Mouse (Mus musculus) MEL (cell line): Measurements from ENCODE around the gene Myof. TPM values are rescaled to one million over a fixed set of nuclear protein-coding genes. Genes with fewer than 3 reads are reported as not detected.

Experiments used
- DNase-seq: peaks from one replicate; pipeline ENCODE4 v3.0.0; 2011; ENCODE audit warnings: low read depth, low spot score
- H3K27ac ChIP-seq: 2 replicates; pipeline ENCODE4 v1.5.1; 2012; ENCODE audit warnings: low read depth, mild to moderate bottlenecking, control low read depth, low read length, moderate library complexity; ENCODE audit not compliant: control insufficient read depth
- H3K27me3 ChIP-seq, 2 experiments: fragments of 150-350 bp in 1 of 2; sonication (generic) in 1 of 2; 2 replicates each; pipeline ENCODE4 v1.6.1; 2012; ENCODE audit warnings: low read length in 2 of 2, mild to moderate bottlenecking in 2 of 2, improper control_type of control experiment in 1 of 2, moderate library complexity in 1 of 2; ENCODE audit not compliant: insufficient read depth in 2 of 2, control insufficient read depth in 1 of 2
- H3K36me3 ChIP-seq, 2 experiments: 2 replicates each; pipeline ENCODE4 v1.6.1; 2012 to 2014; ENCODE audit warnings: low read length in 2 of 2, improper control_type of control experiment in 1 of 2, inconsistent platforms in 1 of 2, mild to moderate bottlenecking in 1 of 2; ENCODE audit not compliant: insufficient read depth in 2 of 2, control insufficient read depth in 1 of 2
- H3K4me1 ChIP-seq, 2 experiments: fragments of 150-350 bp in 1 of 2; sonication (generic) in 1 of 2; 2 replicates each; pipeline ENCODE4 v1.6.1; 2012; ENCODE audit warnings: low read length in 2 of 2, improper control_type of control experiment in 1 of 2, mild to moderate bottlenecking in 1 of 2; ENCODE audit not compliant: insufficient read depth in 2 of 2, control insufficient read depth in 1 of 2
- H3K4me3 ChIP-seq, 2 experiments: fragments of 150-350 bp in 1 of 2; sonication (generic) in 1 of 2; 2 replicates each; pipeline ENCODE4 v1.5.1; 2012; ENCODE audit warnings: low read depth in 2 of 2, low read length in 2 of 2, mild to moderate bottlenecking in 2 of 2, moderate library complexity in 2 of 2, control low read depth in 1 of 2, improper control_type of control experiment in 1 of 2; ENCODE audit not compliant: control insufficient read depth in 1 of 2, insufficient read depth in 1 of 2
- H3K79me2 ChIP-seq: 2 replicates; pipeline ENCODE4 v1.6.1; 2012; ENCODE audit warnings: mild to moderate bottlenecking, low read length, moderate library complexity; ENCODE audit not compliant: control insufficient read depth, poor library complexity, insufficient read depth
- H3K9ac ChIP-seq: 2 replicates; pipeline ENCODE4 v1.6.1; 2012; ENCODE audit warnings: low read depth, mild to moderate bottlenecking, control low read depth, low read length, moderate library complexity; ENCODE audit not compliant: control insufficient read depth, poor library complexity, severe bottlenecking
- H3K9me3 ChIP-seq: fragments of 150-350 bp; sonication (generic); replicated peaks from 2 replicates; pipeline ENCODE4 v1.6.1; 2012; ENCODE audit warnings: mild to moderate bottlenecking, low read length, improper control_type of control experiment, moderate library complexity; ENCODE audit not compliant: insufficient read depth
- BHLHE40 ChIP-seq: IDR thresholded peaks from 2 replicates; pipeline ENCODE4 v1.6.1; 2012; ENCODE audit warnings: low read depth, mild to moderate bottlenecking, inconsistent platforms, low read length, improper control_type of control experiment, borderline replicate concordance
- CHD2 ChIP-seq: IDR thresholded peaks from 2 replicates; pipeline ENCODE4 v1.6.1; 2011; ENCODE audit warnings: low read length, improper control_type of control experiment
- CTCF ChIP-seq, 3 experiments: IDR thresholded peaks in 2 of 3; conservative IDR thresholded peaks in 1 of 3; 2 replicates each; pipeline ENCODE4 v1.5.1; 2011 to 2012; ENCODE audit warnings: low read length in 3 of 3, low read depth in 2 of 3, mild to moderate bottlenecking in 2 of 3, improper control_type of control experiment in 1 of 3, inconsistent platforms in 1 of 3, mixed read lengths in 1 of 3, moderate library complexity in 1 of 3; ENCODE audit not compliant: control insufficient read depth in 1 of 3, insufficient read depth in 1 of 3, poor library complexity in 1 of 3, severe bottlenecking in 1 of 3
- EP300 ChIP-seq, 2 experiments: IDR thresholded peaks; 2 replicates each; pipeline ENCODE4 v1.6.1; 2011; ENCODE audit warnings: improper control_type of control experiment in 2 of 2, low read length in 2 of 2, low read depth in 1 of 2, mild to moderate bottlenecking in 1 of 2
- ETS1 ChIP-seq: IDR thresholded peaks from 2 replicates; pipeline ENCODE4 v1.6.1; 2012; ENCODE audit warnings: low read depth, mild to moderate bottlenecking, inconsistent platforms, low read length, improper control_type of control experiment, moderate library complexity
- GABPA ChIP-seq: IDR thresholded peaks from 2 replicates; pipeline ENCODE4 v1.6.1; 2012; ENCODE audit warnings: low read depth, mild to moderate bottlenecking, inconsistent platforms, low read length, improper control_type of control experiment, moderate library complexity
- HCFC1 ChIP-seq: IDR thresholded peaks from 2 replicates; pipeline ENCODE4 v1.6.1; 2012; ENCODE audit warnings: low read depth, mild to moderate bottlenecking, inconsistent platforms, low read length, improper control_type of control experiment, moderate library complexity
- MAFK ChIP-seq: IDR thresholded peaks from 2 replicates; pipeline ENCODE4 v1.6.1; 2011; ENCODE audit warnings: low read depth, mild to moderate bottlenecking, low read length, improper control_type of control experiment, borderline replicate concordance
- MAX ChIP-seq: IDR thresholded peaks from 2 replicates; pipeline ENCODE4 v1.6.1; 2011; ENCODE audit warnings: low read length, improper control_type of control experiment
- MEF2A ChIP-seq: IDR thresholded peaks from 2 replicates; pipeline ENCODE4 v1.6.1; 2014; ENCODE audit warnings: low read depth, mild to moderate bottlenecking, inconsistent platforms, low read length, improper control_type of control experiment; ENCODE audit not compliant: poor library complexity, insufficient replicate concordance, severe bottlenecking; ENCODE audit errors: extremely low read depth
- MYB ChIP-seq: IDR thresholded peaks from 2 replicates; pipeline ENCODE4 v1.6.1; 2011; ENCODE audit warnings: mild to moderate bottlenecking, low read depth, low read length, improper control_type of control experiment
- MYC ChIP-seq: IDR thresholded peaks from 2 replicates; pipeline ENCODE4 v1.6.1; 2011; ENCODE audit warnings: low read depth, mild to moderate bottlenecking, low read length, improper control_type of control experiment, moderate library complexity
- NRF1 ChIP-seq: IDR thresholded peaks from 2 replicates; pipeline ENCODE4 v1.6.1; 2014; ENCODE audit warnings: low read depth, mild to moderate bottlenecking, inconsistent platforms, low read length, improper control_type of control experiment, moderate library complexity; ENCODE audit not compliant: poor library complexity, insufficient read depth, severe bottlenecking
- POLR2A ChIP-seq, 2 experiments: IDR thresholded peaks; 2 replicates each; pipeline ENCODE4 v1.6.1; 2011 to 2012; ENCODE audit warnings: low read length in 2 of 2, mild to moderate bottlenecking in 2 of 2, control low read depth in 1 of 2, improper control_type of control experiment in 1 of 2, low read depth in 1 of 2, moderate library complexity in 1 of 2; ENCODE audit not compliant: control insufficient read depth in 1 of 2, insufficient read depth in 1 of 2, poor library complexity in 1 of 2
- POLR2AphosphoS2 ChIP-seq: IDR thresholded peaks from 2 replicates; pipeline ENCODE4 v1.6.1; 2011; ENCODE audit warnings: low read length, improper control_type of control experiment
- POLR2AphosphoS5 ChIP-seq: IDR thresholded peaks from 2 replicates; pipeline ENCODE4 v1.6.1; 2012; ENCODE audit warnings: low read depth, borderline replicate concordance, mild to moderate bottlenecking, inconsistent platforms, low read length, moderate library complexity, mixed read lengths
- RAD21 ChIP-seq: IDR thresholded peaks from 2 replicates; pipeline ENCODE4 v1.6.1; 2011; ENCODE audit warnings: mild to moderate bottlenecking, low read depth, low read length, improper control_type of control experiment
- SMC3 ChIP-seq: IDR thresholded peaks from 2 replicates; pipeline ENCODE4 v1.6.1; 2011; ENCODE audit warnings: low read depth, low read length, improper control_type of control experiment
- TAL1 ChIP-seq: IDR thresholded peaks from 2 replicates; pipeline ENCODE4 v1.6.1; 2012; ENCODE audit warnings: mild to moderate bottlenecking, inconsistent platforms, low read length, moderate library complexity, mixed read lengths
- TCF12 ChIP-seq: IDR thresholded peaks from 2 replicates; pipeline ENCODE4 v1.6.1; 2014; ENCODE audit warnings: low read depth, mild to moderate bottlenecking, inconsistent platforms, low read length, improper control_type of control experiment, moderate library complexity
- USF1 ChIP-seq: IDR thresholded peaks from 2 replicates; pipeline ENCODE4 v1.6.1; 2014; ENCODE audit warnings: low read depth, mild to moderate bottlenecking, inconsistent platforms, low read length, improper control_type of control experiment, moderate library complexity
- USF2 ChIP-seq, 2 experiments: IDR thresholded peaks; 2 replicates each; pipeline ENCODE4 v1.6.1; 2011 to 2012; ENCODE audit warnings: improper control_type of control experiment in 2 of 2, low read length in 2 of 2, borderline replicate concordance in 1 of 2, inconsistent platforms in 1 of 2, low read depth in 1 of 2, mild to moderate bottlenecking in 1 of 2; ENCODE audit not compliant: insufficient read depth in 1 of 2
- ZC3H11A ChIP-seq: IDR thresholded peaks from 2 replicates; pipeline ENCODE4 v1.6.1; 2012; ENCODE audit warnings: low read depth, mild to moderate bottlenecking, inconsistent platforms, low read length, improper control_type of control experiment
- ZKSCAN1 ChIP-seq: IDR thresholded peaks from 2 replicates; pipeline ENCODE4 v1.6.1; 2012; ENCODE audit warnings: low read depth, mild to moderate bottlenecking, inconsistent platforms, low read length, improper control_type of control experiment, moderate library complexity
- ZMIZ1 ChIP-seq: IDR thresholded peaks from 2 replicates; pipeline ENCODE4 v1.6.1; 2012; ENCODE audit warnings: low read depth, mild to moderate bottlenecking, inconsistent platforms, low read length, improper control_type of control experiment, moderate library complexity
- ZNF384 ChIP-seq: IDR thresholded peaks from 2 replicates; pipeline ENCODE4 v1.6.1; 2012; ENCODE audit warnings: low read depth, mild to moderate bottlenecking, inconsistent platforms, low read length, improper control_type of control experiment
- polyA plus RNA-seq, 2 experiments: library from polyadenylated mRNA; stranded (reverse) in 1 of 2; unstranded in 1 of 2; fragments of >175 nt in 1 of 2; fragments of >200 nt in 1 of 2; gene quantifications; 2 replicates each; pipeline versions ENCODE4 v1.2.1 to v1.2.4; 2012; ENCODE audit warnings: low replicate concordance in 2 of 2, low read depth in 1 of 2; ENCODE audit not compliant: insufficient read length in 2 of 2, insufficient read depth in 1 of 2, missing spikeins in 1 of 2
- total RNA-seq: library from RNA; depleted of rRNA; stranded (reverse); fragments of 300-350 nt; gene quantifications from 2 replicates; pipeline ENCODE4 v1.2.3, GENCODE M21; 2012

Myof gene
- total and polyA plus RNA-seq, 3 experiments: 0.04 TPM; not detected in 2

DNA sequence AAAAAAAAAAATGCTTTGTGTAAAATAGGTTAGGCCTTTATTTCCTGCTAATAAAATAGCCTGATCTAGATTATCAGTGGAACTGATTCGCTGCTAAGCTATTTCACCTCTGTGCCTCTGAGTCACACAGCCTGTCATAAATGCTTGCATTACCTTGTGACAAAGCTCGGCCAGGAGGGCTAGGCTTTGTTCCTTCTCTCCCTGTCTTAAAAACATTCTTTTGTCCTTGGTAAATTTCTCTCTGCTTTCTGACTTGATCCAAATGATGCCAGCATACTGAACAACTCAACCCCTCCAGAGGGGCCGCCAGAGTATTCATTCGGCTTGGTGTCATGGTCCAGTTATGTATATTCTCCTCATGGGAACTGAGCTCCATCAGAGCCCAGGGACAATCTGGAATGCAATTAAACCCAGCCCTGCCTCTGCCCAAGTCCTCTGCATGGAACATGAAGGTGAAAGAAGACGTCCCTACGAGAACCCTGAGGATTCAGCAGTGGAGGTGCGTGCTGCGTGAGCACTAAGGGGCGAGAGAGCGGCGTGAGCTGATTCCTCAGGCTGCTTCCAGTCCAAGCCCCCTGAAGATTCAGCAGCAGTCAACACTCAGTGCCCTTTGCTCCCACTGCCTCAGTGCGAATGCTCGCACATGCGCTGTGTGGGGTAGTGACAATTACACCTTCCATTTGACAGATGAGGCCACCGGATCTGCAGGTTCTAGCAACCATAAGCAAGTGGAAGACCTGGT is 10.2 kb downstream of the Myof start:
- no peak for DNase-seq
- no peaks in the 10 kb centered on the region; a peak in 1 of 4 replicates for H3K27me3 ChIP-seq
- no peaks in the 10 kb centered on the region; a peak in 1 of 4 replicates for H3K4me1 ChIP-seq
- no peak overlapping the region for H3K9ac ChIP-seq
- no peaks in the 10 kb centered on the region for H3K9me3 ChIP-seq
- H3K27ac ChIP-seq: no peak overlapping the region
- H3K79me2 ChIP-seq: no peaks in the 10 kb centered on the region
- no peak overlapping the region for H3K4me3 ChIP-seq
- no peaks in the 10 kb centered on the region for H3K36me3 ChIP-seq
- TF ChIP-seq ETS1 (no peak), POLR2AphosphoS2 (no peak), NRF1 (no peak), HCFC1 (no peak), RAD21 (no peak), MEF2A (no peak), POLR2A (IDR thresholded peaks at IDR 0.05; ENCODE audit: control insufficient read depth in 1 of 2, insufficient read depth in 1 of 2, low read depth in 1 of 2, low read length in 2 of 2, poor library complexity in 1 of 2) (no peak), TAL1 (no peak), SMC3 (no peak), CHD2 (no peak), BHLHE40 (no peak), ZMIZ1 (no peak), MAFK (no peak)

DNA sequence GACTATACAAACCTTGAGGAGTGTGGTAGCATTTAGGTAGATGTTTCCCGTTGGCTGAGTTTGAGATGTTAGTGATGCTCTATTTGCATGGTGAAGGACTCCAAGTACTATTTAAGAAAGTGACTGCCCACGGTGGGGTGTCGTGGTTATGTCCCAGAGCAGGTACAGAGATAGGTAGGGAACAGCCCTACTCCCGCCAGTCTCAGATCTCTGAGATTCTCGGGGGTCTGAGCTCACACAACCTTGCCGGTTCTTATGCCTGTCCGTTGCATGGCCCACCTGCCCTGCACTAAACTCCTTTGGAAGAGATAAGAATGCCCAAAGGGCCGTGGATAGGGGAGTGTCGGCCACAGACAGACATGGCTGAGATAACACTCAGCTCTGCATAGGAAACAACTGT is 12.2 kb downstream of the Myof start:
- TF ChIP-seq HCFC1 (no peak), MYB (no peak), ZC3H11A (no peak), USF2 (IDR thresholded peaks at IDR 0.05; ENCODE audit: borderline replicate concordance in 1 of 2, insufficient read depth in 1 of 2, low read depth in 1 of 2, low read length in 2 of 2) (no peak), TAL1 (no peak), POLR2AphosphoS5 (no peak), EP300 (IDR thresholded peaks at IDR 0.05; ENCODE audit: low read depth in 1 of 2, low read length in 2 of 2) (no peak), ZMIZ1 (no peak), MAFK (no peak), ETS1 (no peak), TCF12 (no peak), ZNF384 (no peak), MEF2A (no peak), GABPA (no peak), ZKSCAN1 (no peak), CTCF (IDR thresholded peaks at IDR 0.05 in 2 of 3, conservative IDR thresholded peaks at IDR 0.05 in 1 of 3; ENCODE audit: control insufficient read depth in 1 of 3, insufficient read depth in 1 of 3, low read depth in 2 of 3, low read length in 3 of 3, poor library complexity in 1 of 3, severe bottlenecking in 1 of 3) (no peak), USF1 (no peak), POLR2A (IDR thresholded peaks at IDR 0.05; ENCODE audit: control insufficient read depth in 1 of 2, insufficient read depth in 1 of 2, low read depth in 1 of 2, low read length in 2 of 2, poor library complexity in 1 of 2) (no peak), MYC (no peak), MAX (no peak)
- peak; percentile 13 for DNase-seq
- H3K9ac ChIP-seq: no peak overlapping the region
- H3K27me3 ChIP-seq: no peaks in the 10 kb centered on the region; a peak in 1 of 4 replicates
- no peak overlapping the region for H3K27ac ChIP-seq
- no peaks in the 10 kb centered on the region for H3K79me2 ChIP-seq
- no peak overlapping the region for H3K4me3 ChIP-seq
- no peaks in the 10 kb centered on the region for H3K36me3 ChIP-seq
- H3K9me3 ChIP-seq: no peaks in the 10 kb centered on the region
- H3K4me1 ChIP-seq: no peaks in the 10 kb centered on the region; a peak in 1 of 4 replicates
